Mouse (Mus musculus) thymus, adult 2 months (tissue): ENCODE data around the gene Plekhh1. TPM values are rescaled to one million over a fixed set of nuclear protein-coding genes. Genes with fewer than 3 reads are reported as not detected.
A peak's percentile ranks its signal among the peaks of the same experiment; 100 is the strongest.
"Not testable (repeated sequence)": the region's sequence is repeated elsewhere in the genome, so short reads cannot be mapped to it uniquely, and the experiment has no call there.

ENCODE experiments used
- DNase-seq: peaks from one replicate; pipeline ENCODE4 v3.0.0; 2021
- H3K27ac ChIP-seq: fragments of 200-500 bp; 2 replicates; pipeline ENCODE4 v1.5.1; 2012; ENCODE audit warnings: low read length, control low read depth; ENCODE audit not compliant: control insufficient read depth, insufficient read depth
- H3K27me3 ChIP-seq: fragments of 200-500 bp; 2 replicates; pipeline ENCODE4 v1.6.1; 2012; ENCODE audit warnings: mild to moderate bottlenecking, low read length, moderate library complexity, mixed read lengths; ENCODE audit not compliant: control insufficient read depth, insufficient read depth
- H3K36me3 ChIP-seq: fragments of 200-500 bp; 2 replicates; pipeline ENCODE4 v1.6.1; 2012; ENCODE audit warnings: mild to moderate bottlenecking, low read length, moderate library complexity; ENCODE audit not compliant: control insufficient read depth, insufficient read depth
- H3K4me1 ChIP-seq: fragments of 200-500 bp; replicated peaks from 2 replicates; pipeline ENCODE4 v1.6.1; 2012; ENCODE audit warnings: low read length; ENCODE audit not compliant: control insufficient read depth, insufficient read depth
- H3K4me3 ChIP-seq: fragments of 200-500 bp; 2 replicates; pipeline ENCODE4 v1.5.1; 2012; ENCODE audit warnings: mild to moderate bottlenecking, low read length, control low read depth, moderate library complexity; ENCODE audit not compliant: control insufficient read depth, insufficient read depth
- CTCF ChIP-seq: fragments of 200-500 bp; IDR thresholded peaks from 2 replicates; pipeline ENCODE4 v1.5.1; 2012; ENCODE audit warnings: mild to moderate bottlenecking, control low read depth, low read length, moderate library complexity, borderline replicate concordance; ENCODE audit not compliant: control insufficient read depth, poor library complexity, insufficient read depth; ENCODE audit errors: extremely low read depth
- POLR2A ChIP-seq: fragments of 200-500 bp; IDR thresholded peaks from 2 replicates; pipeline ENCODE4 v1.6.1; 2012; ENCODE audit warnings: mild to moderate bottlenecking, low read length, control low read depth, moderate library complexity; ENCODE audit not compliant: control insufficient read depth, poor library complexity, insufficient read depth; ENCODE audit errors: extremely low read depth
- WGBS: fragments of 180-500 bp; shearing (Covaris S2); methylation state at CpG from one replicate; pipeline ENCODE4 v1.1.7; 2018; 5-methylcytosine and 5-hydroxymethylcytosine counted together
- polyA plus RNA-seq: library from polyadenylated mRNA; depleted of rRNA; stranded (reverse); fragments of >200 nt; gene quantifications from 2 replicates; pipeline ENCODE4 v1.2.3, GENCODE M21; 2012

The Plekhh1 gene
- polyA plus RNA-seq, 1 experiment: 0.96 TPM

DNA sequence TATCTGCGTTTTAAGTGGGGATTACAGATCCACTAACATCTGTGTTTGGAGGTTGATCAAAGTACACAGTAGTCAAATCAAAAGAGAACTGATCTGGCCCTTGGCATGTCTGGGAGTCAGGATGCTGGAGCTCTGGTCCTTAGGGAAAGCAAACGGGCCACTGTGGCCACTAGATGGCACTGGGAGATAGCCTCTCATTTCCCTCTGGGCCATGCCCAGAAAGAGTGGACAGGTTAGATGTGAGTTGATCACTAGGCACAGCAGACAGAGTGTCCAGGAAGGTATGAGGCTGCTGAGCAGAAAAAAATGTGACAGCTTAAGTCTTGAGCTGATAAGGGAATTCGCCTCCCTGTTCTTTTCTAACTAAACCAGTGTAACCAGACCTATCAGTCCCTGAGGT is 6.1 kb upstream of the Plekhh1 start:
- Histone ChIP-seq H3K36me3 (no peaks in the 10 kb centered on the region), H3K4me3 (no peak overlapping the region), H3K4me1 (peaks cover 1% of the 10 kb centered on the region), H3K27ac (no peak overlapping the region), H3K27me3 (no peaks in the 10 kb centered on the region)
- TF ChIP-seq CTCF (no peak), POLR2A (no peak)
- DNase-seq: peak; percentile 31
- WGBS: 58% methylated on average over 3 of the region's 3 CpGs

DNA sequence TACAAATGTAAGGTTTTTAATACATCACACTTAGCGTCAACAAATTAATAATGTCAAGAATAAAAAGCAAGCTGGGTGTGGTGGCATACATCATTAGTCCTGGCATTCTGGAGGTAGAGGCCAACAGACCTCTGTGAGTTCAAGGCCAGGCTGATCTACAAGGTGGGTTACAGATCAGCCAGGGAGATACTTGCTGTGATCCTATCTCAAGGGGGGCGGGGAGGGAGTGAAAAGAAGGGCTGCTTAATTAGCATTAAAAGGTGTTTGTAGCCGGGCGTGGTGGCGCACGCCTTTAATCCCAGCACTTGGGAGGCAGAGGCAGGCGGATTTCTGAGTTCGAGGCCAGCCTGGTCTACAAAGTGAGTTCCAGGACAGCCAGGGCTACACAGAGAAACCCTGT is 1.4 kb upstream of the Plekhh1 start:
- H3K27ac ChIP-seq: not testable (repeated sequence)

DNA sequence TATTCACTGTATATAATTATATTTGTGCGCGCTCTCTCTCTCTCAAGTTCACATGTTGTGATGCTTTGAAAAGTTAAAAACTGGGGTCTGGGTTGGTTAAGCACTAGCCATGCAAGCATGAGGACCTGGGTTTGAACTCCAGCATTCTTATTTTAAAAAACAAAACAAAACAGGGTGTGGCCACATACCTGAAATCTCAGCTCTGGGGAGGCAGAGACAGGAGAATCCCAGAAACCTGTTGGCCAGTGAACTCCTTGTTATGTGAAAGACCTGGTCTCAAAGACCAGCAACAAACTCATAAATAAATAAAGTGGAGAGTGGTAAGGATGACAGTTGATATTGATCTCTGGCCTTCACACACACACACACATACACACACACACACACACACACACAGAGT is 5.4 kb downstream of the Plekhh1 start:
- WGBS: 97% methylated on average over 2 of the region's 2 CpGs
- peaks cover 7% of the 10 kb centered on the region for H3K27me3 ChIP-seq
- DNase-seq: no peak
- TF ChIP-seq POLR2A (no peak), CTCF (no peak)
- 0 out of 2 replicates have a peak, but pooled peaks cover 4% of the 10 kb centered on the region for H3K4me1 ChIP-seq
- H3K36me3 ChIP-seq: no peaks in the 10 kb centered on the region
- H3K27ac ChIP-seq: no peak overlapping the region
- H3K4me3 ChIP-seq: no peak overlapping the region

More for the DNA sequence above, 1.4 kb upstream of the Plekhh1 start:
- H3K4me3 ChIP-seq, H3K36me3 ChIP-seq, DNase-seq: not testable (repeated sequence)
- Histone ChIP-seq H3K27me3 (peaks cover 11% of the 10 kb centered on the region), H3K4me1 (peaks cover 10% of the 10 kb centered on the region)
- 97% methylated on average over 8 of the region's 8 CpGs for WGBS

DNA sequence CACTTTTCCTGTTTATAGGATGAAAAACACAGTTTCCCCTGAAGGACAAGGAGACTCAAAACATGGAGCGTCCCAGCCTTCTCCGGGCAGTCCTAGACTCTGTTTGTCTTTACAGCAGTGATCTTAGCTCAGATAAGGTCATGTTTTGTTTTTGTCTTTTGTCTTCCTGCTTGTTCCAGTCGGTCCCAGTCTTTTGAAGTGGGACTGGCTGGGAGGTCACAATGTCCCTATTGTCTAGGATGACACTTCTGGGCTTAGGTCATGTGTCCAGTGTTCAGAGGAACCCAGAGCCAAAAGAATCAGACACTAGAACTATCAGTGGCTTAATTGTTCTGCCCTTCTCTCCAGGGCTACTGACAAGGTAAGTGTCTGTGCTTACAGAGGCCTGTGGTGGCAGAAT is 6.4 kb downstream of the Plekhh1 start:
- Histone ChIP-seq H3K4me1 (no peaks in the 10 kb centered on the region), H3K4me3 (no peak overlapping the region), H3K36me3 (no peaks in the 10 kb centered on the region), H3K27ac (no peak overlapping the region), H3K27me3 (no peaks in the 10 kb centered on the region)
- 73% methylated on average over 3 of the region's 3 CpGs for WGBS
- TF ChIP-seq CTCF: no peak
- TF ChIP-seq POLR2A: no peak
- DNase-seq: no peak

DNA sequence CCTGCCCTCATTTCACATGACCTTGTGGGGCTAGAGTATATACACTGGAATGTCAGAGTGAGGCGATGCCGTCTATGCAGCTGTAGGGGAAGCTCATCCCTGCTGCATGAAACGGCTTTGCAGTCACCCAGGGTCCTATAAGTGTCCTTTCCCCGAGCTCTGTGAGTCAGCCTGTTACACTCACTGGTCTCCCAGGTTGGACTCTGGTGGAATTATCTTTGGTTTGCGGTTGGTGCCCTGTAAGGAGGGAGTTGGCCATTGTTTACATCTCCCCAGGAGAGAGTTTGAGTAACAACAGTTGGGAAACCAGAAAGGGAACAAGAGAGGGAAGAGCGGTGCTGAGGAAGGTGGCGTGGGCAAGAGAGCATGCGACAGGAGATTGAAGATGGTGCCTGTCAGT is 10.7 kb downstream of the Plekhh1 start:
- Histone ChIP-seq H3K4me1 (no peaks in the 10 kb centered on the region), H3K36me3 (no peaks in the 10 kb centered on the region), H3K27ac (no peak overlapping the region), H3K4me3 (no peak overlapping the region), H3K27me3 (no peaks in the 10 kb centered on the region)
- 96% methylated on average over 8 of the region's 8 CpGs for WGBS
- DNase-seq: no peak
- TF ChIP-seq CTCF (no peak), POLR2A (no peak)

DNA sequence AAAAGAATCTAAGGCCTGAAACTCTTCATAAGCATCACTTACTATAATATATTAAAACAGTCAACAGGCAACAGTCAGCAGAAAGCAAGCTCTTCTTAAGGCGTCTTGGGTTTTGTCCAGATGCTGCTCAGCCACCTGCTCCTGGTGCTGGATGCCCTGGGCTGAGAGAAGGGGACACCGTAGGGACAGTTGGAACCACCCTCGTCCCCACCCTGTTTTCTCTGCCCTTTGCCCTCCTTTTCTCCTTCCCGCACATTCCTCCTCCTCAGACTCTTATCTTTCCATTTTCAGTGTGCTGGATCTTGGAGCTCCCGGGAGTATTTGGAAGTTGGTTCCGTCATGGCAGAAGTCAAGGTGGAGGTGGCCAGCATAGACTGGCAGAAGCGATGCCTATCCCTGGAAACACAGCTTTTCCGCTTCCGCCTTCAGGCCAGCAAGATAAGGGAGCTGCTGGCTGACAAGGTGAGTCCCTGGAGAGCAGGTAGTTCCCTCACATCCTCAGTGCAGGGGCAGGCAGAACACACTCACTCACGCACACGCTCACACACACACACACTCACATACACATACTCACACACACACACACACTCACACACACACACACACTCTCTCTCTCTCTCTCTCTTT is 11.4 kb downstream of the Plekhh1 start:
- no peaks in the 10 kb centered on the region for H3K36me3 ChIP-seq
- WGBS: 96% methylated on average over 11 of the region's 11 CpGs
- no peaks in the 10 kb centered on the region for H3K27me3 ChIP-seq
- no peak for DNase-seq
- no peak overlapping the region for H3K27ac ChIP-seq
- H3K4me3 ChIP-seq: no peak overlapping the region
- TF ChIP-seq CTCF: no peak
- no peak for TF ChIP-seq POLR2A
- H3K4me1 ChIP-seq: no peaks in the 10 kb centered on the region

DNA sequence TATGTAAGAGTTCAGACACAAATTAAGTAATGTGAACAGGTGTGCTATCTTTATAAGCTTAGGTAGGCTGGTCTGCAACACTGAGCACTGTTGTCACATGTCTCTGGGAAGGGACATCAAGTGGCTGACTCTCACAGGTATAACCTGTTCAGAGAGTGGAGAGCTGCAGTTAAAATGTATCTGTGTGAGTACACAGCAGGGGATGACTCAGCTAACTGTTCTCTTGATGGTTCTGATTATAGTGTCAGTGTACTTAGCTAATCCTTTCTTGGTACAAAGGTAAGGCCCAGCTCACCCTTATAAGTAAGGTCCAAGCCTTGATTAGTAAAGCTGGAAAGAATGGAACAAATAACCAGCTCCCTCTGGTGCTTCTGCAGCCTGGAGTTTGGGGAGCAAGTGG is 12.5 kb downstream of the Plekhh1 start:
- no peak for TF ChIP-seq POLR2A
- TF ChIP-seq CTCF: no peak
- no peak for DNase-seq
- Histone ChIP-seq H3K27me3 (no peaks in the 10 kb centered on the region), H3K27ac (no peak overlapping the region), H3K4me1 (no peaks in the 10 kb centered on the region), H3K4me3 (no peak overlapping the region), H3K36me3 (no peaks in the 10 kb centered on the region)
